Mouse (Mus musculus) left cerebral cortex, postnatal 10 days (tissue): ENCODE measurements at regions not wholly inside any gene's neighbourhood (a gene's known extent, or its start where the extent isn't known, plus 50 kb on each side); places are given as distances from the start of the nearest gene placed in this dataset.

ENCODE experiments used
- DNase-seq, 2 experiments: peaks; one replicate each; pipeline ENCODE4 v3.0.0; 2021 to 2022; ENCODE audit warnings: low spot score in 2 of 2, mixed read lengths in 1 of 2; ENCODE audit errors: extremely low spot score in 1 of 2
- intact Hi-C: fragments of 180-260 bp; cut with DNase I; formaldehyde crosslinking; loops from one replicate; pipeline ENCODE4 v1.15.1; 2025

DNA sequence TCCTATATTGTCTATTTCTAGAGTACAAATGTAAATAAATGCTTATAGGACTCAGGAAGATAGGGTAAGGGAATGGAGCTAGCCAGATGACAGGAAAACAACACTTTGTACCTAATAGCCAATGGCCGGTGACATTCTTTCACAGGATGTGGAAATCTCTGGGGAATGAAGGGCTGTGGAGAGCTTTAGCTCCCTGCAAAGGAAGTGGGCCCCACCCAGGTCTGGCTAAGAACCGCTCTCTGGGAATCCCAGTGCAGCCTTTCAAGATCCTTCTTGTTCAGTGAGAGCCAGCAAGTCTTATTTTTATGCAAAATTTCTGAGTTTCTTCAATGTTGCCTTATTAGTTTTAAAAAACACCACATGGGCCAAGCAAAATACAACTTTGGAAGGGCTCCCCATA is 54.7 kb upstream of the Pappa2 start:
- intact Hi-C loops: no loop called here
- DNase-seq: peak in 1 of 2 experiments; percentile 54

DNA sequence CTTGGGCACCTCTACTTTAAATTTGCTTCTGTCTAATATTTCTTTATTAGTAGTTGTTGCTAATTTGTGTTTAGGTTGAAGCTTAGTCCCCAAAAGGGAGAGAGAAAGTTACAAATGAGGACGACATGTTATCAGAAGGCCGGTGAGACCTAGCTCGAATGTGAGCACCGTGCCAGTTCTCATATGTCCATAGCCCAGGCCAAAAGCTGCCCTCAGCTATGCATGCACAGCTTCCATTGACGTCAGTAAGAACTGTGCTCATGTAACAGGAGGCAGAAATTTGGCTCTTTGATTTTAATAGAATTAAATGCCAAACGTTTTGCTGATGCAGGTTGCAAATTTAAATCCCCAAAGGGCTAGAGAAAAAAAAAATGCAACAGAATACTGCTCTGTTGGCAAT is 56.1 kb upstream of the Pappa2 start:
- no peak for DNase-seq
- intact Hi-C loops: no loop called here

DNA sequence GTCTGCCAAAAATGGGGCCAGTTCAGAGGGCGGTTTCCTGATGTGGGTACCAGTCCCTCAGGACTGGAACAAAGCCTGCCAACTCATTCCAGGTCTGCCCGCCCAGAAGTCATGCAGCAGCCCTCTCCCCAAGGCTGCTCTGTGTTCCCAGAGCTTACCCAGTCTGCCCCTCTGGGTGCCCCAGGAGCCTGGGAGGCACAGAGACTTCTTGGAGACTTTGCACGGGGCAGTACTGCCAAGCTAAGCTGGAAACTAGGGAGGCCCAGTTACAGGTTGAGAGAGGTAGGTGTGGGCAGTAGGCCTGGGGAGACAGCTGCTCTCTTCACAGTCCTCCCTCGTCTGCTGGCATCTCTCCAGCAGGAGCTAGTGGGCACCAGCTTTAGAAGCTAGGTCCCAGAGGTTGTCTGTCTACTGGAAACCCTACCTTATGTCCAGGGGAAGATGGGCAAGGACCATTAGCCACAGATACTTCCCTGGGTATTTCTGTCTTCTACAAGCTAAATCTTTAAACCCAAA is 65.6 kb upstream of the Pappa2 start:
- no peak for DNase-seq
- intact Hi-C loops: no loop called here

DNA sequence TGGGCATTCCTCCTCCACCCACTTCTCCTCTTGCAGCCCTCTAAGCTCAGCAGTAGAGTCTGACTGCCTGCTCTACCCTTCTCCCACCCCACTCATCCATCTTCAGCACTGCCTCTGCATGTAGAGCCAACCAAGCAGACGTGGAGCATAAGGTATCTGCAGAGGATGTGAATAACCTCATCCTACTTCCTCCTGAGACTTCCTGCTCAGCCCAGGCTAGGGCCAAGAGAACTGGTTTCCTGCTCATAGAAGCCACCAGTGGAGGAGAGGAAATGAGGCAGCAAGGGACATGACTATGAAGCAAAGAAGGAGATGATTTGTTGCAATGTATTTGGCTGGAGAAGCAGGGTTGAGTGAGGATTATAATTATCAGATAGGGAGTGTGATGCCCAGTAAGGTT is 84.7 kb upstream of the Pappa2 start:
- intact Hi-C loops: no loop called here
- DNase-seq: no peak

DNA sequence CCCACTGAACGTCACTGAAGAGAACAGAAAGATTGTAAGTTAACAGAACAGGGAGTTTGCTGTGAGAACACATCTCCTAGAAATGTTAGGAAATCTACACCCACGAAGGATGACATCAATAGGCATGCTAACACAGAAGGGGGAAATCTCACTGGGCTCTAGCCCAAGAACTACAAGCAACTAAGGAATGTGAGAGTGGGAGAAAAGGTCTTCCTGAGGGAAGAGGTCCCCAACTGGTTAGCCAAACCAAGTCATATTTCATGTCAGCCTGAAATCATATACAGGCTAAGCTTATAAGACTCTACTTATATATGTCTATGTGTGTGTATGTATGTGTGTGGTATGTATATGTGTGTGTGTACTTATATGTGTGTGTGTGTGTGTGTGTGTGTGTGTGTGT is 118.9 kb upstream of the Pappa2 start:
- no peak for DNase-seq
- intact Hi-C loops: no loop called here

DNA sequence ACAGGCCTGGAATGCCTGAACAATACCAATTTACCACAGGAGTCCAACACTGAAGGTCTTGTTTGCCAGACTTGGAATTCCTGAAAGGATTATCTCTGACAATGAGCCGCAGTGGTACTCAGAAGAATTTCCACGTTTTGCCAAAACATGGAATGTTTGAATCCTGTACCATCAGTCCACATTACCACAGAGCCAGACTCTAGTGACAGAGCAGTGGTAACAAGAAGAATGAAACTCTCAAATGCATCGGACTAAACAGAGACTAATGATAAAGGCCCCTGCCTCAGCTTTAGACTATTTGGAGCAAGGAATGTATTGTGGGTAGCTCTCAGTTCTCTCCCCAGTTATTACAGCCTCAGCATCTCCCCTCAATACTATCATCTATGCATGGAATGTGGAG is 109.9 kb upstream of the Cop1 start:
- no peak for DNase-seq
- intact Hi-C loops: no loop called here

DNA sequence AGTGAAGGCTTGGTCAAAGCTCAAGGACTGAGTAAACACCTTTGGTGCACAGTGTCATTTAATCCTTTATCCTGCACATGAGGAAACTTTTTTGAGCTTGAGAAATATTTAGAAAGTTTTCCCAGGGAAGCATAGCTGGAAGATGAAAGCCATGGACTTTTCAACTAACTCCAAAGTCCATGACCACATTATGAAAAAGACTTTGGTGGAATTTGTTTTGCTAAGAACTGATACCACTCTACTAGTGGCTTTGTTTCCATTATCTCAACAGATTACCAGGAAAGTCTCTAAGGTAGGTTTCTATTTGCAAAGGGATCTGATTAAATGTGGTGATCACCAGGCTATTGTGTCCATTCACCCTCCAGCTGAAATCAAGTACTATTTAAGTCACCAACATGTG is 107.2 kb upstream of the Cop1 start:
- intact Hi-C loops: no loop called here
- no peak for DNase-seq

DNA sequence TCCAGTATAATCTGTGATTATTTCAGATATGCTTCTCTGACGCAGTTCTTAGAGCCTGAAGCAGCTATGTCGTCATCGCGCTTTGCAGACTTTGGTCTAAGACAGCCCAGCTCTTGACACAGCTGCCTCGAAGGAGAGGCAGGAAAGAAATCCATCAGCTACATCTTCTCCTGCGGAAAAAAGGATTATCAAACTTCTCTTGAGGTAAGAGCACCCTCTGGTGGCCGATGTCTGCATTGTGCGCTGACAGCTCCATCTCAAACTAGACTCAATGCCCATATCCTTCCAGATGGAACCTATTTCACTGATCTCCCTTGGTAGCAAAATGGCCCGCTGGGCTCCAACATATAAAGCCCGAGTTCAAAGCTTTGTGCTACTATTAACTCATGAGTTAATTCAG is 96.8 kb upstream of the Cop1 start:
- peak; percentile 77 to 82 for DNase-seq
- intact Hi-C loops: loop anchor here (1.0 to 10.0 kb wide), 3 partner anchors 290 to 466 kb away; no protein-coding TSS in a partner anchor

DNA sequence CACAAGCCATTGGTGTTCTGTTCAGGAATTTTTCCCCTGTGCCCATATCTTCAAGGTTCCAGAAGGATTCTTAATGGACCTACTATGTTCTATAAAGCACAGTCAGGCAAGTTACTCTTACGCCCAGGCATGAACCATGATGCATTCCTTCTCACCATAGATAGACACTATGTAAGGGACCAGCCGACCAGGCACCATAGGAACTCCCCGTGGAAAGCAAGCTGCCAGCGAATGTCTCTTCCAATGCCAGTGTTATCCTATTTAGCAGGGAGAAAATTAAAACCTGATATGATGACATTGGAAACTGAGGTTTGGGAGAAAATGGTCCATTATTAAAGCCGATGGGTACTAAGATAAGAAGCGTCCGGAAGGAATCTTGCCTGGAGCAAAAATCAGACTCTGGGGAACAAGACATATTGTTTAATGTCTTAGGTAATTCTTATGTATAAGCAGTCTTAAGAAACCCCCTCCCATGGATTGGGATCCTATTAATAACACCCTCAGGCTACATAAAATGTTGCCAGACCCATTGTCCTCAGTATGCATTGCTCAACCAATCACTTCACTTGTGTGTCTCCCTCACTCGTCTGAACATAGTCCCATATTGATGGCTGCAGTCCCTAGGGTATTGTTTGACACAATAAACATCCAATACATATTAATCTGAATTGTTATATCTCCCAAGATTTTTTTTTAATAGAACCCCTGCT is 84.2 kb upstream of the Cop1 start:
- intact Hi-C loops: no loop called here

DNA sequence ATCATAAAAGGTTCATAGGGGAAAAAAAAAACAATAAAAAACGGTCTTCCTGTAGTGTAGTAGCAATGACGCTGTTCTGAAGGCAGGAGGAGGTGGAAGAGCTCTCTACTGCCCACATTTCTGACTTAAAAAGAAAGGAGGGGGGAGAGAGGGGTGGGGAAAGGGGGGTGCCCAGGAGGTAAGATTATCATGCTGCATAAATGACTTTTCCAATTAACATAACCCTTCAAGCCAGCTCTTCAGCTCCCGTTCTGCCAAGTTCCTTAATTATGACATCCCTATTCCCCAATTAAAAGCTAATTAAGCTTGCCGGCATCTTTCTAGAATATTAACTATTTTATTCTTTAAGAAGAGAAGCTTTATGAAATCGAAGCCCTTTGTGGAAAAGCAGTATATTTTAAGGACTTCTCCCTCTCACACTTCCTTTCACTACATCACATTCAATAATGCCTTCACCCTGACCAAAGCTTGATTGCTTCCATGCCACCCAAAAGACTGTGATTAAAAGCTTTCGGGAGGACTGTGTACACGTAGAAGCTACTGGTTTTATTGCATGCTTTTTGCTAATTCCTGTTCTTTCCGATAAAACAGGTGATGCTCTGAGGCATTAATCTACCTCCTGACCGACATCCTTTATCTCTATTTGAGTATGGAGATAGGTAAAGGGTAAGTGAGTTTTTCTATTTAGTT is 83.5 kb upstream of the Cop1 start:
- no peak for DNase-seq
- intact Hi-C loops: no loop called here

More for the DNA sequence above, 84.2 kb upstream of the Cop1 start:
- no peak for DNase-seq

DNA sequence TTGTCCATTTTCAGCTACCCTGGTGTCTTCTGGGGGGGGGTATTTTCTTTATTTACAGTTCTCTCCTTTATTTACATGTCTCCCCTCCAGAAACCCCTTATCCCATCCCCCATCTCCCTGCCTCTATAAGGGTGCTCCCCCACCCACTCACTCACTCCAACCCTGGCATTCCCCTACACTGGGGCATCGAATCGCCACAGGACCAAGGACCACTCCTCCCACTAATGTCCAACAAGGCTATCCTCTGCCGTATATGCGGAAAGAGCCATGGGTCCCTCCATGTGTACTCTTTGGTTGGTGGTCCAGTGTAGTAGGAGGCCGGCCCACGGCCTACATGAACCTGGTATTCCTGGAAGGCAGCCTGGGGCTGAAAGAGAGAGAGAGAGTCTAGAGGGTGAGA is 82.9 kb upstream of the Cop1 start:
- DNase-seq: no peak
- intact Hi-C loops: no loop called here

DNA sequence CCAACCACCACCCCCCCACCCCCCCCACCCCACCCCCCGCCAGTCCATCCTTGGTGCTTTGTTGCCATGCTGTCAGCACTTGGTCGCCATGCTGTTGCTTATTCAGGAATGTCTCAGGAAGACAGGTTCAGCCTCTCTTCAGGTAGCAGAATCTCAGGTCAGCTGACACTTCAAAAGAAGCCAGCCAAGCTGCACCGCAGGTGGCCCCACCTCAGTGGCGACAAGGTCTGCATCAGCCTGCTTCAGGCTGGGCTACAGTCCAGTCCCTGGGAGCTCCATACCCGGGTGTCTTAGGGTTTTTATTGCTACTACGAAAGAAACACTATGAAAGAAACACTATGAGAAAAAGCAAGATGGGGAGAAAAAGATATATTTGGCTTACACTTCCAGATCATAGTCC is 82.4 kb upstream of the Cop1 start:
- no peak for DNase-seq
- intact Hi-C loops: no loop called here

DNA sequence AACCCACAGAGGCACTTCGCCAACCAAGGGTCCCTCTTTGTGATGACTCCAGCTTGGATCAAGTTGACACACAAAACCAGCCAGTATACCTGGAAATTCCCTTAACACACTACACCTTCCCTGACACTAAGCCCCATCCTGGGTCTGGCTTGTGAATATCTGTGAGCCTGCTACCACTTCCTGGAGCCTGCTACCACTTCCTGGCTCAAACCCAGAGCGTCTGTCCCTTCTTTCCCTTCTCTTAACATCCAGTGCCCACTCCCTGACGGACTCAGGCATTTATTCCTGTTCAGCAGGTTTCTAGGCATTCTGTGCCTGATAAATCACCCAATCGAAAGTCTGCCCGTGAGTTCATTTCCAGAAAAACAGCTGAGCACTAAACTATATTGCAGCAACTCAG is 81.8 kb upstream of the Cop1 start:
- no peak for DNase-seq
- intact Hi-C loops: no loop called here

DNA sequence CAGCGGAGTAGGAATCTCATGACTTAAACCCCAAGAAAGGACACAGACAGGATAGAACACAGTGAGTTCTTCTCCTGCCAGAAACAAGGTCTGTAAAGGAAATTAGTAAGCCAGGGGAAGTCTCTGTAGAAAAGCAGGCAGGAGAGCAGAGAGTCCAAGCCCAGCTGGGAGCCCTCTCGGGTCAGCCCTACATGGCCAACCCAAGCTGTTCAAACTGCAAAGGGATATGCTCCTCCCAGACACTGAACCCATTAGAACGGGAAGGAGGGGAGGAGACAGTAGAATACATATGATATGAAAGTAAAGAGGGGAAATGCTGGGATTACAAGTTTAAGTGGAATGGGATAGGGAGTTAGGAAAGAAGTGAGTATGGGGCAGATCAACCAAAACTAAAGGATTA is 75.7 kb upstream of the Cop1 start:
- DNase-seq: no peak
- intact Hi-C loops: no loop called here

DNA sequence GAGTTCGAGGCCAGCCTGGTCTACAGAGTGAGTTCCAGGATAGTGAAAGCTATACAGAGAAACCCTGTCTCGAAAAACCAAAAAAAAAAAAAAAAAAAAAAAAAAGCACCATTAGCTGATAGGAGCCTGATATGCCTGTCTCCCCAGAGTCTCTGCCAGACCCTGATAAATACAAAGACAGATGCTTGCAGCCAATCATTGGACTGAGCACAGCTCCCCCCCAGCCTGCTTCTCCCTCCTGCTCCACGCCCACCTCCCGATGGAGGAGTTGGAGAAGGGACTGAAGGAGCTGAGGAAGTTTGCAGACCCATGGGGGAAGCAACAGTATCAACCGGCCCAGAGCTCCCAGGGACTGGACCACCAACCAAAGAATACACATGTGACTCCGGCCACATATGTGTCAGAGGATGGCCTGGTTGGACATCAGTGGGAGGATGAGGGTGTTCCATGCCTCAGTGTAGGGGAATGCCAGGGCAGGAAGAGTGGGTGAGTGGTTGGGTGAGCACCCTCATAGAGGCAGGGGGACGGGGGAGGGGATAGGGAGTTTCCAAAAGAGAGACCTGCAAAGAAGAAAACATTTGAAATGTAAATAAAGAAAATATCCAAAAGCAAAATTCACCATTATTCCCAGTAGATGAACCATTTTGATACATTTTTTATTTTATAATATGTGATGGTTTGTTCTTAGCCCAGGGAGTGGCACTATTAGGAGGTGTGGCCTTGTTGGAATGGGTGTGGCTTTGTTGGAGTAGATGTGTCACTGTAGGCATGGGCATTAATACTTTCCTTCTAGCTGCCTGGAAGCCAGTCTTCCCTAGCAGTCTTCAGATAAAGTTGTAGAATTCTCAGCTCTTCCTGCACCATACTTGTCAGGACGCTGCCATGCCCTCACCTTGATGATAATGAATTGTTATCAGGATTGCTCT is 71.8 kb upstream of the Cop1 start:
- intact Hi-C loops: no loop called here
- no peak for DNase-seq

DNA sequence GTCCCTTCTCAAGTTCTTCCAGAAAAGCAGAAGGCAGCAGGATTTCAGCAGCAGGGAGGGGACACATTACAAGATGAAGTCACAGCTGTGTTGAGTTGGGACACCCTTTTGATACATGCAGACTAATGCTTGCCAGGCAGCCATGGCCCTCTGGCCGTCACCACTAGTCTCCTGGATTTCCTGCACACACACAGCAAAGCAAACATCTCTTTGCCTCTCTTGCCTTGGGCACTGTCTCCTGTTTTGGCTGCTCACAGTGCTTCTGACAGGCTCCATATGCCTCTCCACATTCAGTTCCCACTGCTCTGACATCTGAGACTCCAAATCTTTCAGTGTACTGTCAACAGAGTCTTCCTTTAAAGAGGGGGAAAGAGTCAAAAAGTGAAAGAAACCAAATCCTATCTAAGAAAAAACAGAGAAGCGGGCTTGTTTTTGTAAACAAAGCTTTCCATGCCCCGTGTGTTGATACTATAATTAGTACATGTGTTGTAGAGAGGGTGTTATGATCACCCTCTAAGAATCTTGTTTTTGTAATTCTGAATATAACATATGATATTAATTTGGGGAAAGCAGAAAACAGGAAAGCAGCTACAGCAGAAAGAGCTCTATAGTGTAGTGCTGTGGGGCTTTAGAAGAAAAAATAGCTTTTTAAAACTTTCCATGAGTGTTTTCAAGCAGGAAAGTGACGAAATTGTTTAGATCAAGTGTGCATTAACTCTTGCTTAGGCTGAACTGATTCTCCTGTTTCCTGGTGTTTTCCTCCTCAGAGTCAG is 68.8 kb upstream of the Cop1 start:
- DNase-seq: peak in 1 of 2 experiments; percentile 5
- intact Hi-C loops: no loop called here

DNA sequence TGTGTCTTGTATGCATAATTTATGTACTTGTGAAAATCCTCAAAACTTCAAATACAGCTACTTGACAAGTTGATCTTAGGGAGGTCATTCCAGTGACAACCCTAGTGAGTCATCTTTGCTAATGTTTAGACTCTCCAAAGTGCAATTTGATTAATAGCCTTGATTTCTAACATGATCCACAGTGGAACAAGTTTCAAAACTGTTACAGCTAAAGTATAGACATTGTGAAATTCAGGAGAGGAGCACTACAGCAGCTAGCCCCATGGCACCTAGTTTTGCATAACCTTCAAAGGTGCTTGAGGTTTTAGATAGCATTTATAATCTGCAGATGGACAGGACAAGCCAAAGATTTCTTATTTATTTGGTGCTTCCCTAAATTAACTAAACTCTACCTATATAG is 50.1 kb upstream of the Cop1 start:
- intact Hi-C loops: no loop called here
- DNase-seq: no peak
